Mouse (Mus musculus) intestine, postnatal 0 days (tissue): ENCODE results near the gene Ctrb1. TPM values are rescaled to one million over a fixed set of nuclear protein-coding genes. Genes with fewer than 3 reads are reported as not detected.
A peak's percentile ranks its signal among the peaks of the same experiment; 100 is the strongest.

ENCODE experiments used
- ATAC-seq: fragments of 200-750 bp; cut with Nextera tagmentation; 2 replicates; pipeline ENCODE4 v1.8.0; 2017; ENCODE audit warnings: mild to moderate bottlenecking, moderate TSS enrichment, moderate library complexity
- H3K27ac ChIP-seq: fragments of 300-500 bp; sonication (generic); 2 replicates; pipeline ENCODE4 v1.5.1; 2014; ENCODE audit warnings: mild to moderate bottlenecking, low read depth, low read length, moderate library complexity
- H3K27me3 ChIP-seq: fragments of 300-500 bp; sonication (generic); replicated peaks from 2 replicates; pipeline ENCODE4 v1.6.1; 2014; ENCODE audit warnings: low read length, mixed read lengths; ENCODE audit not compliant: control insufficient read depth, insufficient read depth
- H3K36me3 ChIP-seq: fragments of 300-500 bp; sonication (generic); 2 replicates; pipeline ENCODE4 v1.6.1; 2014; ENCODE audit warnings: mild to moderate bottlenecking, moderate library complexity; ENCODE audit not compliant: control insufficient read depth, insufficient read depth
- H3K4me1 ChIP-seq: fragments of 300-500 bp; sonication (generic); replicated peaks from 2 replicates; pipeline ENCODE4 v1.6.1; 2014; ENCODE audit warnings: antibody characterized with exemption, low read length, mixed read lengths; ENCODE audit not compliant: control insufficient read depth, insufficient read depth
- H3K4me2 ChIP-seq: fragments of 300-500 bp; sonication (generic); replicated peaks from 2 replicates; pipeline ENCODE4 v1.6.1; 2014; ENCODE audit warnings: low read depth, mild to moderate bottlenecking, moderate library complexity
- H3K4me3 ChIP-seq: fragments of 300-500 bp; sonication (generic); 2 replicates; pipeline ENCODE4 v1.5.1; 2014; ENCODE audit warnings: low read depth, low read length
- H3K9ac ChIP-seq: fragments of 300-500 bp; sonication (generic); 2 replicates; pipeline ENCODE4 v1.6.1; 2014; ENCODE audit warnings: mild to moderate bottlenecking, low read depth, low read length
- H3K9me3 ChIP-seq: fragments of 300-500 bp; sonication (generic); 2 replicates; pipeline ENCODE4 v1.6.1; 2016; ENCODE audit warnings: mixed run types; ENCODE audit not compliant: control insufficient read depth
- CTCF ChIP-seq: sonication (generic); IDR thresholded peaks from 2 replicates; pipeline ENCODE4 v1.5.1; 2016; ENCODE audit warnings: low read depth, mild to moderate bottlenecking, control low read depth, antibody characterized with exemption, moderate library complexity
- WGBS: fragments of 180-500 bp; shearing (Covaris S2); extraction: QIAGEN DNeasy Blood & Tissue Kit; methylation state at CpG from one replicate; pipeline ENCODE4 v1.1.7; 2014; 5-methylcytosine and 5-hydroxymethylcytosine counted together
- polyA plus RNA-seq: library from polyadenylated mRNA; unstranded; fragments of >200 nt; fragmentation: Nextera tagmentation; extraction: Ambion mirVana; gene quantifications from 2 replicates; pipeline ENCODE4 v1.2.1, GENCODE M21; 2015

The Ctrb1 gene
- polyA plus RNA-seq, 1 experiment from 2014 or later, result 75.8 TPM

GRCm38 (mm10) chr8:111735335-111735761, 44.5 kb upstream of the Ctrb1 start:
- H3K9ac ChIP-seq, result no peak overlapping the region
- peak overlapping the region; percentile 61 for H3K27ac ChIP-seq
- TF ChIP-seq CTCF, result peak; percentile 61
- no peaks in the 10 kb centered on the region for H3K9me3 ChIP-seq
- ATAC-seq, result no peak
- 52% methylated on average over 8 of the region's 8 CpGs for WGBS
- H3K4me2 ChIP-seq, result peak overlapping the region; percentile 30
- peaks cover 42% of the 10 kb centered on the region for H3K4me1 ChIP-seq
- H3K27me3 ChIP-seq, result no peaks in the 10 kb centered on the region
- peaks cover 6% of the 10 kb centered on the region; the same call in 1 of the 2 replicates for H3K36me3 ChIP-seq
- no peak overlapping the region for H3K4me3 ChIP-seq

- H3K9ac ChIP-seq, result peak overlapping the region; percentile 35
- H3K4me2 ChIP-seq, result peak overlapping the region; percentile 87; the same call in 1 of the 2 replicates
- 50% methylated on average over 6 of the region's 6 CpGs for WGBS
Measured at GRCm38 (mm10) chr8:111734244-111734960, 43.6 kb upstream of the Ctrb1 start.

GRCm38 (mm10) chr8:111733581-111734243, 42.9 kb upstream of the Ctrb1 start:
- no peak overlapping the region for H3K9ac ChIP-seq
- H3K9me3 ChIP-seq, result no peaks in the 10 kb centered on the region
- WGBS, result 37% methylated on average over 5 of the region's 5 CpGs
- H3K4me1 ChIP-seq, result peaks cover 43% of the 10 kb centered on the region
- peak overlapping the region; percentile 87; the same call in 1 of the 2 replicates for H3K4me2 ChIP-seq
- no peak overlapping the region for H3K4me3 ChIP-seq
- H3K27me3 ChIP-seq, result no peaks in the 10 kb centered on the region
- no peak for ATAC-seq
- H3K36me3 ChIP-seq, result peaks cover 6% of the 10 kb centered on the region; the same call in 1 of the 2 replicates
- no peak for TF ChIP-seq CTCF
- H3K27ac ChIP-seq, result peak overlapping the region; percentile 96; the same call in 1 of the 2 replicates

More at GRCm38 (mm10) chr8:111734244-111734960, 43.6 kb upstream of the Ctrb1 start:
- no peak overlapping the region for H3K4me3 ChIP-seq
- no peaks in the 10 kb centered on the region for H3K9me3 ChIP-seq
- peaks cover 6% of the 10 kb centered on the region; the same call in 1 of the 2 replicates for H3K36me3 ChIP-seq
- H3K4me1 ChIP-seq, result peaks cover 46% of the 10 kb centered on the region
- peak; percentile 38; the same call in 1 of the 2 replicates for TF ChIP-seq CTCF
- H3K27me3 ChIP-seq, result no peaks in the 10 kb centered on the region
- H3K27ac ChIP-seq, result peak overlapping the region; percentile 46; the same call in 1 of the 2 replicates
- ATAC-seq, result no peak

GRCm38 (mm10) chr8:111732406-111733085, 41.7 kb upstream of the Ctrb1 start:
- Histone ChIP-seq H3K9ac (0 out of 2 replicates have a peak overlapping the region, but pooled peaks have one; percentile 88), H3K4me1 (peaks cover 50% of the 10 kb centered on the region), H3K27me3 (no peaks in the 10 kb centered on the region), H3K27ac (peak overlapping the region; percentile 96), H3K4me3 (peak overlapping the region; percentile 73), H3K4me2 (peak overlapping the region; percentile 87), H3K36me3 (peaks cover 6% of the 10 kb centered on the region; the same call in 1 of the 2 replicates), H3K9me3 (no peaks in the 10 kb centered on the region)
- WGBS, result 31% methylated on average over 10 of the region's 10 CpGs
- no peak for ATAC-seq
- TF ChIP-seq CTCF, result no peak

GRCm38 (mm10) chr8:111732004-111732403, 41.2 kb upstream of the Ctrb1 start:
- WGBS, result under 1% methylated on average over 17 of the region's 41 CpGs
- Histone ChIP-seq H3K27me3 (no peaks in the 10 kb centered on the region), H3K27ac (peak overlapping the region; percentile 96), H3K9ac (peak overlapping the region; percentile 88), H3K4me3 (peak overlapping the region; percentile 73), H3K4me2 (peak overlapping the region; percentile 87), H3K36me3 (peaks cover 2% of the 10 kb centered on the region; the same call in 1 of the 2 replicates), H3K9me3 (no peaks in the 10 kb centered on the region), H3K4me1 (peaks cover 53% of the 10 kb centered on the region)
- peak; percentile 86 for ATAC-seq
- TF ChIP-seq CTCF, result 0 out of 2 replicates have a peak, but pooled peaks have one; percentile 12
